Mouse (Mus musculus) brain, embryonic 14.5 days (tissue): ENCODE results near the gene Pwp2.

ENCODE experiments used
- CTCF ChIP-seq: fragments of 200-500 bp; IDR thresholded peaks from 2 replicates; pipeline ENCODE4 v1.5.1; 2012; ENCODE audit warnings: inconsistent platforms, mild to moderate bottlenecking, moderate library complexity, borderline replicate concordance; ENCODE audit not compliant: insufficient read depth, insufficient read length; ENCODE audit errors: extremely low read depth
- POLR2A ChIP-seq: fragments of 200-500 bp; IDR thresholded peaks from 2 replicates; pipeline ENCODE4 v1.6.1; 2012; ENCODE audit warnings: mild to moderate bottlenecking, inconsistent platforms, borderline replicate concordance; ENCODE audit not compliant: poor library complexity, insufficient read depth, insufficient read length, severe bottlenecking; ENCODE audit errors: extremely low read depth

DNA sequence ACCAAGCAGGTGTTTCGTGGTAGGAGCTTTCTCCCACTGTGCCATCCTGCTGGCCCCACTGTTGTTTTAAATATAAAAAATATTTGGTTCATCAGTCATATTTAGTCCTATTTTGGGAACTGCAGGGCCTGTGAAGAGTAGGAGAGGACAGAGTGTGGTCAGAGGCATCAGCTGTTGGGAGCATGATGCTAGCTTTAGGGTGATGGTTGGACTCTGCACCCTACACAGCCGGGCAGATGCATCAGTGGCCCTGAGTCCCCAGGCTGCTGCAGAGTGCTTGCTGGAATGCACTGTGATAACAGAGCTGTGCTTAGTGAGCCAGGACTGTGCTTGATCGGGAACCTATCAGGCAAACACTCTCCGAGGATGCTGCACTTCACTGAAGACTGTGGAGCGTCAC, 8.0 kb upstream of the Pwp2 start:
- TF ChIP-seq CTCF (no peak), POLR2A (no peak)
